Mouse (Mus musculus) myocyte (in vitro differentiated cells): ENCODE measurements around the gene Stk10. TPM values are rescaled to one million over a fixed set of nuclear protein-coding genes. Genes with fewer than 3 reads are reported as not detected.
A peak's percentile ranks its signal among the peaks of the same experiment; 100 is the strongest.

Experiments used
- H3K27me3 ChIP-seq: one replicate; pipeline ENCODE4 v1.6.1; 2011; ENCODE audit not compliant: control insufficient read depth, insufficient read depth, insufficient read length
- H3K36me3 ChIP-seq: one replicate; pipeline ENCODE4 v1.6.1; 2011; ENCODE audit not compliant: control insufficient read depth, insufficient read depth
- H3K4me2 ChIP-seq: one replicate; pipeline ENCODE4 v1.6.1; 2011; ENCODE audit warnings: low read depth, control low read depth
- H3K4me3 ChIP-seq: one replicate; pipeline ENCODE4 v1.5.1; 2011; ENCODE audit warnings: mild to moderate bottlenecking, control low read depth, moderate library complexity
- H3K79me2 ChIP-seq: one replicate; pipeline ENCODE4 v1.6.1; 2011; ENCODE audit not compliant: control insufficient read depth, insufficient read depth
- H3ac ChIP-seq: one replicate; pipeline ENCODE4 v1.6.1; 2011; ENCODE audit not compliant: control insufficient read depth, insufficient read length
- CEBPB ChIP-seq: IDR thresholded peaks from 2 replicates; pipeline ENCODE4 v1.6.1; 2011; ENCODE audit warnings: mild to moderate bottlenecking, moderate library complexity; ENCODE audit not compliant: poor library complexity, insufficient read depth, severe bottlenecking
- E2F4 ChIP-seq: IDR thresholded peaks from one replicate; pipeline ENCODE4 v1.6.1; 2011; ENCODE audit warnings: mild to moderate bottlenecking, control low read depth, moderate library complexity; ENCODE audit not compliant: insufficient read depth
- MAX ChIP-seq: IDR thresholded peaks from one replicate; pipeline ENCODE4 v1.6.1; 2011; ENCODE audit warnings: low read depth, mild to moderate bottlenecking, control low read depth
- MYOD1 ChIP-seq, 3 experiments: IDR thresholded peaks; one replicate each; pipeline ENCODE4 v1.6.1; 2011; ENCODE audit warnings: control low read depth in 2 of 3, low read depth in 2 of 3, mild to moderate bottlenecking in 2 of 3, moderate library complexity in 1 of 3; ENCODE audit not compliant: insufficient read length in 2 of 3, control insufficient read depth in 1 of 3
- MYOG ChIP-seq, 3 experiments: IDR thresholded peaks; one replicate each; pipeline ENCODE4 v1.6.1; 2011; ENCODE audit warnings: control low read depth in 2 of 3, low read depth in 2 of 3, mild to moderate bottlenecking in 2 of 3; ENCODE audit not compliant: insufficient read length in 2 of 3, control insufficient read depth in 1 of 3, insufficient read depth in 1 of 3
- POLR2A ChIP-seq: IDR thresholded peaks from one replicate; pipeline ENCODE4 v1.6.1; 2011; ENCODE audit warnings: low read depth, mild to moderate bottlenecking, control low read depth, moderate library complexity; ENCODE audit not compliant: insufficient read length
- POLR2AphosphoS2 ChIP-seq: IDR thresholded peaks from one replicate; pipeline ENCODE4 v1.6.1; 2011; ENCODE audit warnings: low read depth, control low read depth; ENCODE audit not compliant: insufficient read length
- REST ChIP-seq: IDR thresholded peaks from one replicate; pipeline ENCODE4 v1.6.1; 2011; ENCODE audit warnings: mild to moderate bottlenecking, control low read depth, moderate library complexity; ENCODE audit not compliant: insufficient read depth, insufficient read length
- SRF ChIP-seq: IDR thresholded peaks from one replicate; pipeline ENCODE4 v1.6.1; 2011; ENCODE audit warnings: low read depth; ENCODE audit not compliant: control insufficient read depth, insufficient read length
- TCF12 ChIP-seq: IDR thresholded peaks from one replicate; pipeline ENCODE4 v1.6.1; 2011; ENCODE audit warnings: mild to moderate bottlenecking, control low read depth; ENCODE audit not compliant: poor library complexity, insufficient read depth, severe bottlenecking
- TCF3 ChIP-seq: IDR thresholded peaks from one replicate; pipeline ENCODE4 v1.6.1; 2011; ENCODE audit warnings: low read depth, control low read depth; ENCODE audit not compliant: insufficient read length
- USF1 ChIP-seq: IDR thresholded peaks from one replicate; pipeline ENCODE4 v1.6.1; 2011; ENCODE audit warnings: low read depth, mild to moderate bottlenecking, control low read depth, moderate library complexity
- polyA plus RNA-seq: library from polyadenylated mRNA; unstranded; fragments of >200 nt; fragmentation: generic; extraction: Trizol; gene quantifications from one replicate; pipeline ENCODE4 v1.2.1, GENCODE M21; 2012; ENCODE audit warnings: missing spikeins

The Stk10 gene
- polyA plus RNA-seq, 1 experiment = 7.1 TPM

DNA sequence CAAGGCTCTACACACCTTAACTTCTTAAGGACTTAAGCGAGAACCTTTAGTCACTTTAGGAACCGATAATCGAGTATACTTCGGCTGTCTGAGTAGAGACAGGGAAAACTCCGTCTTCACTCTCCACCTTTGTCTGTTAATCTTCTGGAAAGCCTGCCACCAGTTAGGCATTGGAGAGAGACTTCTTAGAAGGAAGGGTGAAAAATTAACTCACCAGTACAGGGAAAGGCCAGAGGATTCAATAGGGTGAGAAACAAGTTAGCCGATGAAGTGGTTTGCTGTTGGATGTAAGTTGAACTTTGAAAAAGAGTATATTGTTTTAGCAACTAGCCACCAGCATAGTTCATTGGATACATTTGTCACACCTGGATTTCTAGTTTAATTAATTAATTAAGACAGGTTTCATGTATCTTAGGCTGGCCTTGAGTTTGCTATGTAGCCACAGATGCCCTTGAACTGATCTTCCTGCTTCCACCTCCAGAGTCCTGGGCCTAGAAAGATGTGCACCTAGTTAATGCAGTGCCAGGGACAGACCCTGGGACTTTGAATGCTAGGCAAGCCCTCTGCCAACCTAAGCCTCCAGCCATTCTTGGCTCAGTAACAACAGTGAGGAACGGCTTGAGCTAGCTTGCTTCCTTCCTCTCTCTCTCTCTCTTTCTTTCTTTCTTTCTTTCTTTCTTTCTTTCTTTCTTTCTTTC, 117.9 kb downstream of the Stk10 start:
- peaks cover 100% of the 10 kb centered on the region for H3K79me2 ChIP-seq
- no peak overlapping the region for H3K4me3 ChIP-seq
- H3ac ChIP-seq = no peak overlapping the region
- H3K36me3 ChIP-seq = peaks cover 3% of the 10 kb centered on the region
- no peak overlapping the region for H3K4me2 ChIP-seq
- no peaks in the 10 kb centered on the region for H3K27me3 ChIP-seq
- no peak for TF ChIP-seq MYOG (IDR thresholded peaks at IDR 0.05; ENCODE audit: control insufficient read depth in 1 of 3, insufficient read depth in 1 of 3, insufficient read length in 2 of 3, low read depth in 2 of 3)
- no peak for TF ChIP-seq TCF3
- TF ChIP-seq POLR2AphosphoS2 = no peak

DNA sequence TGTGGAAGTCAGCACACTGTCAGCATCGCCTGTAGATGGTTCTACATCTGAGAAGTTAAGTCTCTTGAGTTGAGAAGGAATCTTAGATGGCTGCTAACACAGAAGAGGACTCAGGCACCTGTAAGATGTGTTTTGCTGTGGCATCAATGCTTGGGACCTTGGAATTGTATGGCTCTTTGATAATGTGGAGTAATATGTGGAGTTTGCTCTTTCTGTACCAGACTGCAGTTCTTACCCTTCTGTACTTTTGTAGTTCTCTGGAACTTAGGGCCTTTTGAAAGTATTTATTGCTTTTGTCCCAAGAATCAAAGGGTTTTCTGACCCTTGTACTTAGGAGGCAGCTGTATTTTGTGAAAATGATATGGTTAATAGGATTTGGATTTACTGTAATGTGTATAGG, 118.6 kb downstream of the Stk10 start:
- TF ChIP-seq TCF12 (no peak), SRF (no peak)
- Histone ChIP-seq H3K27me3 (no peaks in the 10 kb centered on the region), H3K79me2 (peaks cover 100% of the 10 kb centered on the region), H3K36me3 (peaks cover 3% of the 10 kb centered on the region), H3K4me2 (no peak overlapping the region), H3ac (no peak overlapping the region), H3K4me3 (no peak overlapping the region)

DNA sequence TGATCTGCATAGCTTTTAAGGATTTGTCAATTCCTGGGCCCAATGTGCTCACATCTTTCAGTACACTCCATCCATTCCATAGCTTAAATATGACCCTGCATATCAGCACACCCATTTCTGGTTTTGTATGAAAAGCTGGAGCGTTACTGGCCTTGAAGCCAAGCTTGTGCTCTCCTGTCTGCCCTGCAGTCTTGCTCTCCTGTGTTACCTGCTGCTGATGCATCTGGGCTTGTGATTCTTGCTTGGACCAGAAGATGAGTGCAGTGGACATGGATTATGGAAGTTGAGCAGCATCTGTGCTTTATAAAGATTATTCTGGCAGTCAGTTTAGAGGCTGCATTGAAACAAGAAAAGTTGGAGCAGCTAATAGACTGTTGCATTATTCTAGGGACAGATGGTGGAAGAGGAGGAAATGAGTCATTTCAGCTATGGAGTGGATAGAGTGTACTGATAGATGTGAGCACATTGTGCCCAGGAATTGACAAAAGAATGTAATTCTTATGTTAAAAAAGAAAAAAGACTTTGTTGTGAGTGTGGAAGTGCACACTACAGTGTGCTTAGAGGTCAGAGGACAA, 129.1 kb downstream of the Stk10 start:
- no peak overlapping the region for H3ac ChIP-seq
- H3K36me3 ChIP-seq = no peaks in the 10 kb centered on the region
- no peak overlapping the region for H3K4me3 ChIP-seq
- peak overlapping the region; percentile 63 for H3K4me2 ChIP-seq
- no peaks in the 10 kb centered on the region for H3K27me3 ChIP-seq
- no peak for TF ChIP-seq USF1
- TF ChIP-seq CEBPB = no peak
- no peak for TF ChIP-seq REST
- no peak for TF ChIP-seq E2F4
- TF ChIP-seq TCF12 = no peak
- no peak for TF ChIP-seq TCF3
- TF ChIP-seq SRF = no peak
- TF ChIP-seq MYOG (IDR thresholded peaks at IDR 0.05; ENCODE audit: control insufficient read depth in 1 of 3, insufficient read depth in 1 of 3, insufficient read length in 2 of 3, low read depth in 2 of 3) = no peak
- TF ChIP-seq MAX = no peak
- no peak for TF ChIP-seq MYOD1 (IDR thresholded peaks at IDR 0.05; ENCODE audit: control insufficient read depth in 1 of 3, insufficient read length in 2 of 3, low read depth in 2 of 3)
- TF ChIP-seq POLR2AphosphoS2 = no peak
- H3K79me2 ChIP-seq = peaks cover 91% of the 10 kb centered on the region

DNA sequence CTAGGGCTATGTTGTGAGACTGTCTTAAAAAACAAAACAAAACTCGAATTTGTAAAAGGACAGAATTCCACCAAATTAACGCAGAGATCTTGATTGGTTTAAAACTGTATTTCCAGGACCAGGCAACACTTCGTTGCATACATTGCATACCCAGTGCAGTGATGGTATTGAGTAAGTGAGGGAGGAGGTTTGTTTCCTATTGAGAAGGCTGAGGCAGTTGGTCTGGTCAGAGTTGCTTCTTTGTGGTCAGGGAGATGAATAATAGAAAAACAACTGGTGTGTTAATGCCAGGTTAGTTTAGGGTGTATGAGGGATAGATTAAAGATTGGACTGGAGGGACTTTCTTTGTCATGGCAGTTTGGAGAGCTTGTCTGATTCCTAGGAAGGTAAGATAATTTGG, 132.5 kb downstream of the Stk10 start:
- Histone ChIP-seq H3K79me2 (peaks cover 91% of the 10 kb centered on the region), H3K27me3 (no peaks in the 10 kb centered on the region), H3K4me3 (no peak overlapping the region), H3K36me3 (no peaks in the 10 kb centered on the region), H3K4me2 (peak overlapping the region; percentile 3), H3ac (no peak overlapping the region)
- TF ChIP-seq MYOD1 (IDR thresholded peaks at IDR 0.05; ENCODE audit: control insufficient read depth in 1 of 3, insufficient read length in 2 of 3, low read depth in 2 of 3) (no peak), USF1 (no peak), TCF3 (no peak), REST (no peak), MAX (no peak), POLR2AphosphoS2 (no peak), E2F4 (no peak), TCF12 (no peak), POLR2A (no peak)

DNA sequence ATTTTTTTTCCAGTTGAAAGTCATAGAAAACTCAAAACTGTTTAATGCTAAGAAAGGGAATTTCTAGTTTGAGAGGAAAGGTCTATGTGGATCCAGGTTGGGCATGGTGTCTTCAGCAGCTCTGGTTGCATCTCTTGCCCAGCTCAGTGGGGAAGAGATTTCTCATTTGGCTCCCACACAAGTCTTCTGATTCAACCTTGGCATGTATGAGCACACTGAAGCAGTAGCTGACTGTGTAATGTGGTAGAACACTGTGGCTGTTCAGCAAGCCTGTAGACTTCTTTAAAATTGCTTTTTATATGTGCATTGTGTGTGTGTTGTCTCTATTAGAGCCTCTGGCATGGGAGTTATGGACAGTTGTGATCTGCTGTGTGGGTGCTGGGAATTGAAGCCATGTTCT, 133.9 kb downstream of the Stk10 start:
- Histone ChIP-seq H3K79me2 (peaks cover 95% of the 10 kb centered on the region), H3K27me3 (no peaks in the 10 kb centered on the region), H3K4me3 (no peak overlapping the region), H3ac (no peak overlapping the region), H3K36me3 (no peaks in the 10 kb centered on the region), H3K4me2 (no peak overlapping the region)
- TF ChIP-seq MYOD1 (IDR thresholded peaks at IDR 0.05; ENCODE audit: control insufficient read depth in 1 of 3, insufficient read length in 2 of 3, low read depth in 2 of 3) (no peak), POLR2AphosphoS2 (no peak), CEBPB (no peak), TCF3 (no peak), USF1 (no peak), SRF (no peak), REST (no peak), E2F4 (no peak), MAX (no peak), POLR2A (no peak), MYOG (IDR thresholded peaks at IDR 0.05; ENCODE audit: control insufficient read depth in 1 of 3, insufficient read depth in 1 of 3, insufficient read length in 2 of 3, low read depth in 2 of 3) (no peak), TCF12 (no peak)
